Mouse (Mus musculus): ENCODE measurements around the gene Rln1. TPM values are rescaled to one million over a fixed set of nuclear protein-coding genes. Genes with fewer than 3 reads are reported as not detected.

Gene Rln1
- polyA plus RNA-seq, 1 experiment from 2014 or later, result 3.2 TPM

- no peak overlapping the region for H3K9ac ChIP-seq
- no peak overlapping the region for H3K27ac ChIP-seq
- WGBS, result 12% methylated on average over 7 of the region's 7 CpGs
- H3K4me2 ChIP-seq (replicated peaks), result no peak overlapping the region
- peaks cover 59% of the 10 kb centered on the region for H3K36me3 ChIP-seq (replicated peaks; ENCODE audit: control insufficient read depth, insufficient read depth)
- no peaks in the 10 kb centered on the region for H3K9me3 ChIP-seq (ENCODE audit: control insufficient read depth, low read length)
- no peak overlapping the region for H3K4me3 ChIP-seq (replicated peaks; ENCODE audit: low read length)
- no peaks in the 10 kb centered on the region for H3K27me3 ChIP-seq (ENCODE audit: control insufficient read depth, insufficient read depth, low read length)
- no peaks in the 10 kb centered on the region; the same call in 1 of the 2 replicates for H3K4me1 ChIP-seq (replicated peaks; ENCODE audit: control insufficient read depth, insufficient read depth, low read length)
- ATAC-seq (ENCODE audit: low FRiP score) (no peak), DNase-seq (ENCODE audit: low spot score) (no peak)
Observed at GRCm38 (mm10) chr19:29285451-29285869, 49.0 kb downstream of the Rln1 start.

Other genes starting within 250 kb of the Rln1 start
- gene Rcl1, start 233.3 kb downstream of the Rln1 start, polyA plus RNA-seq (2014; fragmentation: Nextera tagmentation; extraction: Ambion mirVana), result 30.8 and 34.8 TPM in 2 replicates
- gene Jak2, start 82.8 kb downstream of the Rln1 start, polyA plus RNA-seq (2014; fragmentation: Nextera tagmentation; extraction: Ambion mirVana), result 20.3 and 23.5 TPM in 2 replicates
- gene Insl6, start 9.3 kb downstream of the Rln1 start, polyA plus RNA-seq (2014; fragmentation: Nextera tagmentation; extraction: Ambion mirVana), result 1.7 and 1.8 TPM in 2 replicates
- gene Plgrkt, start 32.7 kb upstream of the Rln1 start, polyA plus RNA-seq (2014; fragmentation: Nextera tagmentation; extraction: Ambion mirVana), result 78.1 and 81.6 TPM in 2 replicates
- gene Cd274, start 32.8 kb upstream of the Rln1 start, polyA plus RNA-seq (2014; fragmentation: Nextera tagmentation; extraction: Ambion mirVana), result 0.48 and 0.77 TPM in 2 replicates
- 0.15 TPM in 1 of 2 replicates, not detected in the other for gene Pdcd1lg2, start 76.2 kb upstream of the Rln1 start, polyA plus RNA-seq (2014; fragmentation: Nextera tagmentation; extraction: Ambion mirVana)
- gene Ric1, start 187.6 kb upstream of the Rln1 start, polyA plus RNA-seq (2014; fragmentation: Nextera tagmentation; extraction: Ambion mirVana), result 16.5 and 17.3 TPM in 2 replicates

Measured in hindbrain, embryonic 14.5 days (tissue).